Mouse (Mus musculus) neural tube, embryonic 15.5 days (tissue): ENCODE data around the gene Btg4. TPM values are rescaled to one million over a fixed set of nuclear protein-coding genes. Genes with fewer than 3 reads are reported as not detected.
A peak's percentile ranks its signal among the peaks of the same experiment; 100 is the strongest.

ENCODE experiments used
- ATAC-seq: fragments of 200-750 bp; cut with Nextera tagmentation; 2 replicates; pipeline ENCODE4 v1.8.0; 2017; ENCODE audit warnings: mild to moderate bottlenecking, moderate TSS enrichment, moderate library complexity; ENCODE audit not compliant: low FRiP score
- H3K27ac ChIP-seq: fragments of 300-500 bp; sonication (generic); replicated peaks from 2 replicates; pipeline ENCODE4 v1.5.1; 2015; ENCODE audit warnings: mild to moderate bottlenecking, inconsistent platforms
- H3K27me3 ChIP-seq: fragments of 300-500 bp; sonication (generic); replicated peaks from 2 replicates; pipeline ENCODE4 v1.6.1; 2015; ENCODE audit warnings: inconsistent platforms
- H3K36me3 ChIP-seq: fragments of 300-500 bp; sonication (generic); 2 replicates; pipeline ENCODE4 v1.6.1; 2015; ENCODE audit warnings: inconsistent platforms
- H3K4me1 ChIP-seq: fragments of 300-500 bp; sonication (generic); 2 replicates; pipeline ENCODE4 v1.6.1; 2015; ENCODE audit warnings: inconsistent platforms
- H3K4me2 ChIP-seq: fragments of 300-500 bp; sonication (generic); 2 replicates; pipeline ENCODE4 v1.6.1; 2015; ENCODE audit warnings: inconsistent platforms, mild to moderate bottlenecking, moderate library complexity
- H3K4me3 ChIP-seq: fragments of 300-500 bp; sonication (generic); replicated peaks from 2 replicates; pipeline ENCODE4 v1.5.1; 2015; ENCODE audit warnings: mild to moderate bottlenecking, inconsistent platforms
- H3K9ac ChIP-seq: fragments of 300-500 bp; sonication (generic); replicated peaks from 2 replicates; pipeline ENCODE4 v1.6.1; 2015; ENCODE audit warnings: mild to moderate bottlenecking, inconsistent platforms
- H3K9me3 ChIP-seq: fragments of 300-500 bp; sonication (generic); replicated peaks from 2 replicates; pipeline ENCODE4 v1.6.1; 2016; ENCODE audit warnings: inconsistent platforms
- WGBS: fragments of 180-500 bp; shearing (Covaris S2); methylation state at CpG from one replicate; pipeline ENCODE4 v1.1.7; 2015; ENCODE audit warnings: mixed read lengths; 5-methylcytosine and 5-hydroxymethylcytosine counted together
- polyA plus RNA-seq: library from polyadenylated mRNA; unstranded; fragments of >200 nt; fragmentation: Nextera tagmentation; extraction: Ambion mirVana; gene quantifications from 2 replicates; pipeline ENCODE4 v1.2.1, GENCODE M21; 2015

The Btg4 gene
- polyA plus RNA-seq, 1 experiment from 2014 or later, result not detected

DNA sequence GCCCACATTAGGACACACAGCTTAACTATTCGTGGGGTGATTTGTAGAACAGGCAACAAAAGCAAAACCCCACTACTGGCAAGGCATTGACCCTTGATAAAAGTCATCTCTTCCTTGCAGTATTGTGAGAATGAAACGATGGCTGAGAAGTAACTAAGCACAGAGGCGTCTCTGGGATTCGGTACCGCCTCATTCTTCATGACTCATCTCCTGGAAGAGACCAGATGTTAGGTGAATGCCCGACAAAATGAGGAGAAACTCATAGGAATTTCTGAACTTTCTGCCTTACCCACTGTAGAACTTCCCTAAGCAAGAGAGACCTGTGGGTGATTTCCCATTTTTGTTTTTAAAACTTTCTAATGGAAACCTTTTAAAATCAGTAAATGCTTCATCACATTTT lies 18.6 kb upstream of the Btg4 start:
- Histone ChIP-seq H3K9ac (no peak overlapping the region), H3K27me3 (no peaks in the 10 kb centered on the region), H3K27ac (no peak overlapping the region), H3K4me1 (no peaks in the 10 kb centered on the region), H3K36me3 (no peaks in the 10 kb centered on the region), H3K4me3 (no peak overlapping the region), H3K9me3 (no peaks in the 10 kb centered on the region), H3K4me2 (no peak overlapping the region)
- no peak for ATAC-seq
- WGBS, result 70% methylated on average over 6 of the region's 6 CpGs

- no peaks in the 10 kb centered on the region for H3K4me1 ChIP-seq
- no peak overlapping the region for H3K4me2 ChIP-seq
- no peak for ATAC-seq
- H3K36me3 ChIP-seq, result no peaks in the 10 kb centered on the region
- no peak overlapping the region for H3K27ac ChIP-seq
- H3K9ac ChIP-seq, result no peak overlapping the region
- WGBS, result 79% methylated on average over 3 of the region's 3 CpGs
- H3K9me3 ChIP-seq, result no peaks in the 10 kb centered on the region
- no peak overlapping the region for H3K4me3 ChIP-seq
- H3K27me3 ChIP-seq, result no peaks in the 10 kb centered on the region
Measured at GRCm38 (mm10) chr9:51052180-51052579, 8.5 kb upstream of the Btg4 start.

DNA sequence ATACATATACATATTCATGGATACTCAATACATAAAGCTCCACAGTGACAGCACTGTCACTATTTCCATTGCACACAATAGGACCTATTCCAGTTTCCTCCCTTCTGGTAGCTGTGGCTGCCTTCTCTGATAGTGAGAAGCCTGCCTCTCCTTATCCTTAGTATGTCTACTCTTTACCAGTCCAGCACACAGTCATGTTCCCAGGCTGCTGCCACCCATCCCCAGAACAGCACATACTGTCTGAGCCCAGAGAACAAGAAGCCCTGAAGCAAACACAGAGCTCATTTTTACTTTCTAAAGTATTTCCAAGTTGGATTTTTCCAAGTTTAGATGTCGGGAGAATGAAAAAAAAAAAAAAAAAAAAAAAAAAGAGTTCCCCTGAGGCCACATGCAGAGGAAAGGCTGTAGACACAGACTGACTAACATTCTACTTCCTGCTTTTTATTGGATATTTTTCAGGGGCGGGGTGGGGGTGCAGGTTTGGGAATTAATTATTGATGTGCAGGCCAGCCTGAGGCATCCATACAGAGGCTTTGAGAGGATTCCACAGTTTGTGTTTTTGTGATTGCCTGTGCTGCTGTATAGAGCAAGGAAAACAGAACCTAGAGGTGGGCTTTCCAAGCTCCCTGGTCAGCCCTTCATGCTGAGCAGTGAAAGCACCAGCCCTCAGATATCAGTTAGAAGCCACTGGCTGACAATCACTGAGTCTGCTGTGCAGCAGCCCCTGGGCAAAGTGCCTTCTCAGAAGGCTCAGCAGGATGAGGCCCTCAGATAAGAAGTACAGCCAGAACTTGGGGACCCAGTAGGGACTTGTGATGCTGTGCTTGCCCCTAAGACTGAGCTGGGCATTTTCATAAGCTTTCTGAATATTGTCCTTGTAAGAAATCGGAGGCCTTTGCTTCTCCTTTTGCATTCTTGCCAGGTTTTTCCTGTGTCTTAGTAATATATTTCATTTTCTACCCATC lies 4.1 kb upstream of the Btg4 start:
- no peak overlapping the region for H3K9ac ChIP-seq
- no peaks in the 10 kb centered on the region for H3K4me1 ChIP-seq
- no peaks in the 10 kb centered on the region for H3K9me3 ChIP-seq
- H3K27me3 ChIP-seq, result no peaks in the 10 kb centered on the region
- no peak overlapping the region for H3K4me3 ChIP-seq
- WGBS, result 78% methylated on average over 3 of the region's 3 CpGs
- ATAC-seq, result no peak
- H3K36me3 ChIP-seq, result no peaks in the 10 kb centered on the region
- H3K4me2 ChIP-seq, result no peak overlapping the region
- no peak overlapping the region for H3K27ac ChIP-seq

GRCm38 (mm10) chr9:51058951-51059521 lies 1.7 kb upstream of the Btg4 start:
- 77% methylated on average over 4 of the region's 4 CpGs for WGBS
- Histone ChIP-seq H3K4me2 (no peak overlapping the region), H3K36me3 (no peaks in the 10 kb centered on the region), H3K9ac (no peak overlapping the region), H3K27ac (no peak overlapping the region), H3K27me3 (no peaks in the 10 kb centered on the region), H3K4me1 (no peaks in the 10 kb centered on the region), H3K4me3 (no peak overlapping the region), H3K9me3 (no peaks in the 10 kb centered on the region)
- no peak for ATAC-seq

GRCm38 (mm10) chr9:51068202-51068601 lies 7.5 kb downstream of the Btg4 start:
- Histone ChIP-seq H3K27ac (no peak overlapping the region), H3K4me1 (no peaks in the 10 kb centered on the region), H3K36me3 (no peaks in the 10 kb centered on the region), H3K4me2 (no peak overlapping the region), H3K9ac (no peak overlapping the region), H3K27me3 (no peaks in the 10 kb centered on the region), H3K4me3 (no peak overlapping the region), H3K9me3 (no peaks in the 10 kb centered on the region)
- no peak for ATAC-seq
- 69% methylated on average over 3 of the region's 3 CpGs for WGBS

GRCm38 (mm10) chr9:51070801-51071200 lies 10.1 kb downstream of the Btg4 start:
- WGBS, result 89% methylated on average over 4 of the region's 4 CpGs
- ATAC-seq, result no peak

GRCm38 (mm10) chr9:51075780-51076179 lies 15.1 kb downstream of the Btg4 start:
- Histone ChIP-seq H3K9me3 (no peaks in the 10 kb centered on the region), H3K9ac (no peak overlapping the region), H3K27ac (no peak overlapping the region), H3K36me3 (no peaks in the 10 kb centered on the region), H3K4me1 (peaks cover 18% of the 10 kb centered on the region), H3K4me2 (peak overlapping the region; percentile 70), H3K4me3 (peak overlapping the region; percentile 39; the same call in 1 of the 2 replicates), H3K27me3 (peaks cover 14% of the 10 kb centered on the region; the same call in 1 of the 2 replicates)
- 31% methylated on average over 3 of the region's 3 CpGs for WGBS
- ATAC-seq, result no peak

More at GRCm38 (mm10) chr9:51070801-51071200, 10.1 kb downstream of the Btg4 start:
- Histone ChIP-seq H3K27ac (no peak overlapping the region), H3K27me3 (no peaks in the 10 kb centered on the region; the same call in 1 of the 2 replicates), H3K4me2 (no peak overlapping the region), H3K9ac (no peak overlapping the region), H3K4me1 (peaks cover 4% of the 10 kb centered on the region), H3K4me3 (no peak overlapping the region), H3K36me3 (no peaks in the 10 kb centered on the region), H3K9me3 (no peaks in the 10 kb centered on the region)

DNA sequence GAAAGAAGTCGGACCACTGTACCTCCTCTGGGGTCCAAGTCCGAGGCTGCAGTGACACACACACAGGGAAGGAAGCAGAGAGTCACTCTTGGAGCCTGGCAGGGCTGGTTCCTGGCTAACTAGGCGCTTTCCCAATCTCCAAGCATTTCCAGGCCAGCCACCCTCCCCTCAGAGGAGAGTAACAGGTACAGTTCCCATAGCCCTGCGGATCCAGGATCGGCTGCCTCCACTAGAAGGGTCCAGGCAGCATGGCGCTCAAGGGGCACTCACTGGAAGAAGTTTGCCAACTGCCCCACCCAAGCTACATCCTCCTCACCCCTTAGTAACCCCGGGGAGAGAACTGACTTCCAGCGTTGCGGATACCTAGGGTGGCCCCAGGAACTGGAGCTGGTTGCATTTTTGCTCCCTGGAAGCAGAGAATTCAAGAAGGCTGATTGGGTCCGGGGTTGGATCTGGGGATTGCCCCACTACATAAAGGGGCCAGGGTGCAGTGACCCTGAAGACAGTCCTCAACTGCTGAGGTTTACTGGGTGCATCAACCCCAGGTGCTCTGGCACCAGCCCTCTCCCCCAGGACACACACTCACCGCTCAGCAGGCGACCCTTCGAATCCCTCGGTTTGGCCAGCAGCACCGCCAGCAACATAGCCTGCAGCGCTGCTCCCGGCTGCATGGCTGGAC lies 15.7 kb downstream of the Btg4 start:
- Histone ChIP-seq H3K4me2 (peak overlapping the region; percentile 70), H3K9me3 (no peaks in the 10 kb centered on the region), H3K4me3 (peak overlapping the region; percentile 39), H3K4me1 (peaks cover 18% of the 10 kb centered on the region), H3K27me3 (peaks cover 14% of the 10 kb centered on the region; the same call in 1 of the 2 replicates), H3K36me3 (no peaks in the 10 kb centered on the region), H3K9ac (peak overlapping the region; percentile 27; the same call in 1 of the 2 replicates), H3K27ac (no peak overlapping the region)
- WGBS, result under 1% methylated on average over 17 of the region's 17 CpGs
- peak; percentile 24; the same call in 1 of the 2 replicates for ATAC-seq

- Histone ChIP-seq H3K4me1 (peaks cover 18% of the 10 kb centered on the region), H3K4me2 (peak within 1 kb of the TSS; percentile 70), H3K9ac (peak within 1 kb of the TSS; percentile 27; the same call in 1 of the 2 replicates), H3K9me3 (no peaks in the 10 kb centered on the region), H3K27ac (no peak within 1 kb of the TSS), H3K4me3 (peak within 1 kb of the TSS; percentile 39), H3K36me3 (no peaks in the 10 kb centered on the region), H3K27me3 (peaks cover 14% of the 10 kb centered on the region; the same call in 1 of the 2 replicates)
- peak; percentile 82 for ATAC-seq
- WGBS, result 1% methylated on average over 14 of the region's 14 CpGs
Measured at GRCm38 (mm10) chr9:51076979-51077315, 16.2 kb downstream of the Btg4 start, which contains the start of gene Layn. Layn (minus strand) TSS chr9:51077094.

DNA sequence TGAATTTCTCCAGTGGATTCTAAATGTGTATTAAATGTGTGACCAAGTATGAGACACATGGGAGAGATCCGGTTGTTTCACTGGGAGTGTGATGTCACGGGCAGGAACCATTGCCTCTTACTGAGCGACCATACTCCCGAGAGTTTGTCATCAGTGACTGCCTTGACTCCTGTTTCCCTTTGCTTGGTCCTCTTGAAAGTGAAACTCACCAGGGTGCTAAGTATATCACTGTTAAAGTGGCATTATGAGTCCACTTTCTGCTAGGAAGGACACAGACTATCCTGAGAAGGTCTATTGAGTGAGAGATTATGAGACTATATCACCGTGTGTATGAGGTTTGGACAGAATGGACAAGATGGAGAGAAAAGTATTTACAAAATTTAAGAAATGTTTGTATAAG lies 20.9 kb downstream of the Btg4 start:
- no peak overlapping the region for H3K27ac ChIP-seq
- no peaks in the 10 kb centered on the region for H3K36me3 ChIP-seq
- H3K9ac ChIP-seq, result no peak overlapping the region
- H3K4me1 ChIP-seq, result peaks cover 5% of the 10 kb centered on the region
- H3K27me3 ChIP-seq, result 0 out of 2 replicates have a peak, but pooled peaks cover 10% of the 10 kb centered on the region
- ATAC-seq, result no peak
- no peaks in the 10 kb centered on the region for H3K9me3 ChIP-seq
- no peak overlapping the region for H3K4me2 ChIP-seq
- no peak overlapping the region for H3K4me3 ChIP-seq
- 84% methylated on average over 5 of the region's 5 CpGs for WGBS

DNA sequence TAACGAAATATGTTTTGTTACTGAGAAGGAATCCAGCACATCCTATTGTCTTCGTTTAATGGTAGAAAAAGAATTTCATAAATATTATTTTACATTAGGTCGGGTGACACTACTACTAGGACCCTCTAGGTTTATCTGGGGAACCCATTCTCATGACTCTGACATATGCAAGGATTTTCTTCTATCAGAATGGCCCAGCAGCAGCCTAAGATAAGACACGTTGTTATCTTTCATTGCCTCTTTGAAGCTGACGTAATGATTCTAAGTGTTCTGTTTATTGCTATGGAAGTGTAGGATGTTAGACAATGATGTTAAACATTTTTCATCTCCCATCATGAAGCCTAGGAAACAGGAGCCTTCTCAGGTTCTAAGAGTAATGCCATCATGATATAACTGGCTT lies 33.0 kb downstream of the Btg4 start:
- H3K4me1 ChIP-seq, result no peaks in the 10 kb centered on the region
- no peaks in the 10 kb centered on the region for H3K9me3 ChIP-seq
- no peak overlapping the region for H3K27ac ChIP-seq
- no peak overlapping the region for H3K9ac ChIP-seq
- 75% methylated on average over 5 of the region's 5 CpGs for WGBS
- no peaks in the 10 kb centered on the region for H3K36me3 ChIP-seq
- H3K27me3 ChIP-seq, result no peaks in the 10 kb centered on the region
- H3K4me2 ChIP-seq, result no peak overlapping the region
- no peak overlapping the region for H3K4me3 ChIP-seq
- ATAC-seq, result no peak
